36 mouse cellular contexts compared by ENCODE assay signal in genomic region chr2:45814741-45815140, GRCm38 (mm10).
"Had no signal": no experiment of that assay in that cellular context is flagged by ENCODE, and none has a peak within 500 bp of the region (broad histone marks: within the 10 kb centered on the region; RNA-seq: fewer than 3 reads in every experiment).

No protein-coding gene starts in this region.

- DNase-seq: heart, postnatal 10 days; heart, postnatal 14 days; heart, postnatal 36 days; heart, postnatal 4 days; kidney, adult 11 months; kidney, adult 18-20 months; kidney, adult 2 months; kidney, adult 8-10 months; kidney, adult 9 months; kidney, postnatal 10 days; kidney, postnatal 14 days; kidney, postnatal 25 days; kidney, postnatal 36 days; kidney, postnatal 4 days; layer of hippocampus, adult 9-11 months; layer of hippocampus, postnatal 36 days had no signal

- H3K36me3 ChIP-seq: heart, embryonic 10.5 days; heart, embryonic 12.5 days; heart, embryonic 13.5 days; heart, embryonic 15.5 days; hindbrain, embryonic 10.5 days; hindbrain, embryonic 12.5 days; hindbrain, embryonic 13.5 days; hindbrain, embryonic 15.5 days; intestine, embryonic 15.5 days; kidney, embryonic 15.5 days had no signal

- H3K9me3 ChIP-seq: heart, embryonic 10.5 days; heart, embryonic 12.5 days; heart, embryonic 13.5 days; heart, embryonic 15.5 days; hindbrain, embryonic 10.5 days; hindbrain, embryonic 12.5 days; hindbrain, embryonic 13.5 days; hindbrain, embryonic 15.5 days; intestine, embryonic 15.5 days; kidney, embryonic 15.5 days had no signal

- H3K9ac ChIP-seq: heart, embryonic 12.5 days; heart, embryonic 13.5 days; heart, embryonic 15.5 days; hindbrain, embryonic 12.5 days; hindbrain, embryonic 13.5 days; hindbrain, embryonic 14.5 days; hindbrain, embryonic 15.5 days; intestine, embryonic 15.5 days; kidney, embryonic 15.5 days had no signal

- H3K4me2 ChIP-seq: heart, embryonic 11.5 days; heart, embryonic 12.5 days; heart, embryonic 13.5 days; heart, embryonic 15.5 days; hindbrain, embryonic 12.5 days; hindbrain, embryonic 13.5 days; hindbrain, embryonic 14.5 days; hindbrain, embryonic 15.5 days; intestine, embryonic 15.5 days; kidney, embryonic 15.5 days had no signal

- H3K27ac ChIP-seq: heart, embryonic 10.5 days; heart, embryonic 13.5 days; heart, embryonic 15.5 days; hindbrain, embryonic 10.5 days; hindbrain, embryonic 12.5 days; hindbrain, embryonic 13.5 days; hindbrain, embryonic 14.5 days; hindbrain, embryonic 15.5 days; hindbrain, postnatal 0 days; intestine, embryonic 15.5 days; kidney, embryonic 15.5 days; kidney, postnatal 0 days; layer of hippocampus, adult 2 months; left cerebral cortex, adult 2 months had no signal

- H3K4me1 ChIP-seq: heart, embryonic 10.5 days; heart, embryonic 15.5 days; hindbrain, embryonic 10.5 days; hindbrain, embryonic 12.5 days; hindbrain, embryonic 13.5 days; hindbrain, embryonic 15.5 days; intestine, embryonic 15.5 days; kidney, embryonic 15.5 days had no signal

- H3K27me3 ChIP-seq: heart, embryonic 12.5 days; heart, embryonic 13.5 days; heart, embryonic 15.5 days; hindbrain, embryonic 12.5 days; hindbrain, embryonic 13.5 days; hindbrain, embryonic 15.5 days; intestine, embryonic 15.5 days; kidney, embryonic 15.5 days had no signal

- H3K4me3 ChIP-seq: heart, embryonic 10.5 days; heart, embryonic 12.5 days; heart, embryonic 13.5 days; heart, embryonic 15.5 days; hindbrain, embryonic 10.5 days; hindbrain, embryonic 12.5 days; hindbrain, embryonic 13.5 days; hindbrain, embryonic 15.5 days; intestine, embryonic 15.5 days; kidney, embryonic 15.5 days; layer of hippocampus, adult 2 months; left cerebral cortex, adult 2 months had no signal

- ATAC-seq: hindbrain, embryonic 16.5 days; hindbrain, postnatal 0 days; inflammation-experienced regulatory T-cells, adult 6 months; intestine, embryonic 15.5 days; intestine, embryonic 16.5 days; intestine, postnatal 0 days had no signal
